Mouse (Mus musculus): ENCODE data around the gene Tmem88. TPM values are rescaled to one million over a fixed set of nuclear protein-coding genes. Genes with fewer than 3 reads are reported as not detected.
A peak's percentile ranks its signal among the peaks of the same experiment; 100 is the strongest.

Gene Tmem88
- polyA plus RNA-seq, 1 experiment, result 25.4 TPM

- Histone ChIP-seq H3K27me3 (replicated peaks; ENCODE audit: control insufficient read depth, insufficient read depth, low read length) (no peaks in the 10 kb centered on the region), H3K4me1 (ENCODE audit: control insufficient read depth, insufficient read depth, low read length) (peaks cover 20% of the 10 kb centered on the region; the same call in 1 of the 2 replicates), H3K36me3 (ENCODE audit: control insufficient read depth, insufficient read depth, low read length) (peaks cover 5% of the 10 kb centered on the region; the same call in 1 of the 2 replicates), H3K27ac (ENCODE audit: insufficient read depth, low read depth, low read length) (no peak overlapping the region), H3K4me3 (ENCODE audit: insufficient read depth, low read depth, low read length) (no peak overlapping the region)
- WGBS, result 74% methylated on average over 4 of the region's 4 CpGs
- DNase-seq, result no peak
- TF ChIP-seq CTCF (conservative IDR thresholded peaks at IDR 0.05; ENCODE audit: insufficient read depth, insufficient read length, low read depth, low read length), result no peak
- no peak for TF ChIP-seq POLR2A (IDR thresholded peaks at IDR 0.05; ENCODE audit: low read depth, low read length)
These were observed 9.6 kb upstream of the Tmem88 start for GRCm38 (mm10) chr11:69407724-69408004.

- TF ChIP-seq CTCF (conservative IDR thresholded peaks at IDR 0.05; ENCODE audit: insufficient read depth, insufficient read length, low read depth, low read length) (no peak), POLR2A (IDR thresholded peaks at IDR 0.05; ENCODE audit: low read depth, low read length) (no peak)
- peaks cover 5% of the 10 kb centered on the region; the same call in 1 of the 2 replicates for H3K36me3 ChIP-seq (ENCODE audit: control insufficient read depth, insufficient read depth, low read length)
- no peak overlapping the region for H3K4me3 ChIP-seq (ENCODE audit: insufficient read depth, low read depth, low read length)
- DNase-seq, result peak; percentile 79
- no peaks in the 10 kb centered on the region for H3K27me3 ChIP-seq (replicated peaks; ENCODE audit: control insufficient read depth, insufficient read depth, low read length)
- H3K4me1 ChIP-seq (ENCODE audit: control insufficient read depth, insufficient read depth, low read length), result peaks cover 15% of the 10 kb centered on the region; the same call in 1 of the 2 replicates
- WGBS, result 68% methylated on average over 16 of the region's 16 CpGs
- H3K27ac ChIP-seq (ENCODE audit: insufficient read depth, low read depth, low read length), result no peak overlapping the region
These were observed 9.1 kb upstream of the Tmem88 start for GRCm38 (mm10) chr11:69406867-69407723.

GRCm38 (mm10) chr11:69406282-69406681 lies 8.2 kb upstream of the Tmem88 start:
- TF ChIP-seq CTCF (conservative IDR thresholded peaks at IDR 0.05; ENCODE audit: insufficient read depth, insufficient read length, low read depth, low read length), result no peak
- TF ChIP-seq POLR2A (IDR thresholded peaks at IDR 0.05; ENCODE audit: low read depth, low read length), result no peak
- no peak for DNase-seq
- no peaks in the 10 kb centered on the region for H3K27me3 ChIP-seq (replicated peaks; ENCODE audit: control insufficient read depth, insufficient read depth, low read length)
- no peak overlapping the region for H3K27ac ChIP-seq (ENCODE audit: insufficient read depth, low read depth, low read length)
- no peak overlapping the region for H3K4me3 ChIP-seq (ENCODE audit: insufficient read depth, low read depth, low read length)
- H3K4me1 ChIP-seq (ENCODE audit: control insufficient read depth, insufficient read depth, low read length), result peaks cover 11% of the 10 kb centered on the region; the same call in 1 of the 2 replicates
- H3K36me3 ChIP-seq (ENCODE audit: control insufficient read depth, insufficient read depth, low read length), result peaks cover 5% of the 10 kb centered on the region; the same call in 1 of the 2 replicates
- 77% methylated on average over 19 of the region's 19 CpGs for WGBS

- TF ChIP-seq POLR2A (IDR thresholded peaks at IDR 0.05; ENCODE audit: low read depth, low read length), result no peak
- no peak for TF ChIP-seq CTCF (conservative IDR thresholded peaks at IDR 0.05; ENCODE audit: insufficient read depth, insufficient read length, low read depth, low read length)
- DNase-seq, result no peak
- WGBS, result 91% methylated on average over 24 of the region's 24 CpGs
- Histone ChIP-seq H3K4me1 (ENCODE audit: control insufficient read depth, insufficient read depth, low read length) (peaks cover 11% of the 10 kb centered on the region; the same call in 1 of the 2 replicates), H3K27me3 (replicated peaks; ENCODE audit: control insufficient read depth, insufficient read depth, low read length) (no peaks in the 10 kb centered on the region), H3K36me3 (ENCODE audit: control insufficient read depth, insufficient read depth, low read length) (peaks cover 5% of the 10 kb centered on the region; the same call in 1 of the 2 replicates), H3K4me3 (ENCODE audit: insufficient read depth, low read depth, low read length) (no peak overlapping the region), H3K27ac (ENCODE audit: insufficient read depth, low read depth, low read length) (no peak overlapping the region)
These were observed 7.6 kb upstream of the Tmem88 start for GRCm38 (mm10) chr11:69405397-69406200.

- TF ChIP-seq CTCF (conservative IDR thresholded peaks at IDR 0.05; ENCODE audit: insufficient read depth, insufficient read length, low read depth, low read length) (no peak), POLR2A (IDR thresholded peaks at IDR 0.05; ENCODE audit: low read depth, low read length) (no peak)
- DNase-seq, result no peak
- Histone ChIP-seq H3K27ac (ENCODE audit: insufficient read depth, low read depth, low read length) (no peak overlapping the region), H3K36me3 (ENCODE audit: control insufficient read depth, insufficient read depth, low read length) (peaks cover 5% of the 10 kb centered on the region; the same call in 1 of the 2 replicates), H3K4me3 (ENCODE audit: insufficient read depth, low read depth, low read length) (no peak overlapping the region), H3K27me3 (replicated peaks; ENCODE audit: control insufficient read depth, insufficient read depth, low read length) (no peaks in the 10 kb centered on the region), H3K4me1 (ENCODE audit: control insufficient read depth, insufficient read depth, low read length) (peaks cover 11% of the 10 kb centered on the region; the same call in 1 of the 2 replicates)
- 91% methylated on average over 24 of the region's 24 CpGs for WGBS
These were observed 6.8 kb upstream of the Tmem88 start for GRCm38 (mm10) chr11:69404595-69405396.

GRCm38 (mm10) chr11:69403691-69404594 lies 5.9 kb upstream of the Tmem88 start:
- Histone ChIP-seq H3K4me3 (ENCODE audit: insufficient read depth, low read depth, low read length) (no peak overlapping the region), H3K4me1 (ENCODE audit: control insufficient read depth, insufficient read depth, low read length) (peaks cover 11% of the 10 kb centered on the region; the same call in 1 of the 2 replicates), H3K27ac (ENCODE audit: insufficient read depth, low read depth, low read length) (no peak overlapping the region), H3K36me3 (ENCODE audit: control insufficient read depth, insufficient read depth, low read length) (peaks cover 5% of the 10 kb centered on the region; the same call in 1 of the 2 replicates), H3K27me3 (replicated peaks; ENCODE audit: control insufficient read depth, insufficient read depth, low read length) (no peaks in the 10 kb centered on the region)
- TF ChIP-seq POLR2A (IDR thresholded peaks at IDR 0.05; ENCODE audit: low read depth, low read length), result no peak
- 84% methylated on average over 36 of the region's 38 CpGs for WGBS
- no peak for DNase-seq

All from kidney, adult 2 months (tissue).